ENCODE assay signal across 24 mouse cellular contexts in genomic region chr6:86819926-86820325, GRCm38 (mm10).
"Had no signal": no experiment of that assay in that cellular context is flagged by ENCODE, and none has a peak within 500 bp of the region (broad histone marks: within the 10 kb centered on the region; RNA-seq: fewer than 3 reads in every experiment).

No protein-coding gene starts in this region.

- H3K9me3 ChIP-seq: heart, embryonic 13.5 days; heart, embryonic 15.5 days; hindbrain, embryonic 13.5 days; hindbrain, embryonic 15.5 days; limb, embryonic 10.5 days; limb, embryonic 12.5 days; liver, embryonic 13.5 days; liver, embryonic 15.5 days had no signal

- ATAC-seq: forebrain, postnatal 0 days; hindbrain, postnatal 0 days; intestine, embryonic 16.5 days; liver, postnatal 0 days had no signal

- H3K27me3 ChIP-seq: heart, embryonic 13.5 days; heart, embryonic 15.5 days had no signal

- DNase-seq: forebrain, postnatal 0 days; gastrocnemius, postnatal 14 days; gastrocnemius, postnatal 36 days; heart, adult 11 months; heart, adult 2 months; heart, postnatal 14 days; heart, postnatal 36 days; liver; liver, embryonic 13.5 days; liver, postnatal 0 days had no signal

- H3K9ac ChIP-seq: forebrain, postnatal 0 days; heart, embryonic 13.5 days; heart, embryonic 15.5 days; hindbrain, embryonic 13.5 days; hindbrain, embryonic 15.5 days; limb, embryonic 12.5 days; liver, embryonic 13.5 days; liver, embryonic 15.5 days; liver, postnatal 0 days had no signal

- H3K27ac ChIP-seq: heart, adult 2 months; heart, embryonic 13.5 days; heart, embryonic 15.5 days; hindbrain, embryonic 13.5 days; hindbrain, embryonic 15.5 days; hindbrain, postnatal 0 days; kidney, postnatal 0 days; layer of hippocampus, adult 2 months; left cerebral cortex, adult 2 months; limb, embryonic 10.5 days; limb, embryonic 12.5 days; liver, embryonic 13.5 days; liver, embryonic 15.5 days had no signal

- H3K36me3 ChIP-seq: heart, embryonic 13.5 days; heart, embryonic 15.5 days; hindbrain, embryonic 13.5 days; hindbrain, embryonic 15.5 days; limb, embryonic 10.5 days; limb, embryonic 12.5 days; liver, embryonic 13.5 days; liver, embryonic 15.5 days had no signal

- H3K4me3 ChIP-seq: heart, adult 2 months; heart, embryonic 13.5 days; heart, embryonic 15.5 days; hindbrain, embryonic 13.5 days; hindbrain, embryonic 15.5 days; layer of hippocampus, adult 2 months; left cerebral cortex, adult 2 months; limb, embryonic 10.5 days; limb, embryonic 12.5 days; liver, embryonic 13.5 days; liver, embryonic 15.5 days had no signal

- H3K4me2 ChIP-seq: heart, embryonic 11.5 days; heart, embryonic 13.5 days; heart, embryonic 15.5 days; hindbrain, embryonic 13.5 days; hindbrain, embryonic 15.5 days; limb, embryonic 12.5 days; liver, embryonic 11.5 days; liver, embryonic 13.5 days; liver, embryonic 15.5 days had no signal
